Mouse (Mus musculus) splenic B cell, adult 2 months (primary cell): ENCODE results near the gene Klhdc7b.

ENCODE experiments used
- DNase-seq: peaks from one replicate; pipeline ENCODE4 v3.0.0-alpha.2; 2011; ENCODE audit warnings: low read depth, low spot score
- H3K27me3 ChIP-seq: 2 replicates; pipeline ENCODE4 v1.6.1; 2012; ENCODE audit warnings: mild to moderate bottlenecking, low read length, moderate library complexity, mixed read lengths; ENCODE audit not compliant: control insufficient read depth, poor library complexity, insufficient read depth, severe bottlenecking
- H3K36me3 ChIP-seq: 2 replicates; pipeline ENCODE4 v1.6.1; 2012; ENCODE audit warnings: mild to moderate bottlenecking, low read length, moderate library complexity, mixed read lengths; ENCODE audit not compliant: control insufficient read depth, poor library complexity, insufficient read depth, severe bottlenecking

Klhdc7b gene

DNA sequence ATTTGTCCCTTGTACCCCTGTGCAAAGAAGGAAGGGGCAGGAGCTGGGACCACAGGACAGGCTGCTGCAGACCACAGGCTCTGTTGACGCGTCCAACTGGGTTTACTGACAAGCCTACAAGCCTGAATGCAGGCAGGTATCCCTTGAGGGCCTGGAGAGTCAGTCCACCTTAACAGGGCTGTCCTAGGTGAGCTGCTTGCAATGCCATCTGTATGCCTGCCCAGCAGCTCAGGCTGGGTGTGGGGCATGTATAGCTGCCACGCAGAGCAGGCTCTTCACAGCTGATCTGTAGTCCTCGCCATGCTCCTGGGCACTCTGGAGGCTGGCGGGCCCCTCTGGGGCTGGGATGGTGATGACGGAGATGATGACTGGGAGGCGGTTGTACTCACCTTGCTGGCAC lies at the start of gene Klhdc7b:
Klhdc7b (plus strand) TSS at position 301 of the 400 bp plus-strand sequence.
- DNase-seq, result no peak
- H3K27me3 ChIP-seq, result no peaks in the 10 kb centered on the region
- no peaks in the 10 kb centered on the region for H3K36me3 ChIP-seq

DNA sequence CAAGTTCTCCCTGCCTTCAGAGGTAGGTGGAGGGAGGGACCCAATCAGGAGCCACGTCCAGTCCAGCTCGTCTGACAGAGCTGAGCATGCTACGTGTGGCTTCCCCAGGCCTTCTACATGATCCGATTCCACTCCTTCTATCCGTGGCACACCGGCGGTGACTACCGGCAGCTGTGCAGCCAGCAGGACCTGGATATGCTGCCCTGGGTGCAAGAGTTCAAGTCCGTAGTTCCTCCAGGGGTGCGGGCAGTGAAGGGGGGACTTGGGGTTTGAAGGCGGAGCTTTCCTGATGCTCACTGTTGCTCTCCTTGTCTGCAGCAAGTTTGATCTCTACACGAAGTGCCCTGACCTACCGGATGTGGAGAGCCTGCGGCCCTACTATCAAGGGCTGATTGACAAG lies 48.3 kb upstream of the Klhdc7b start:
- DNase-seq, result no peak
- no peaks in the 10 kb centered on the region for H3K36me3 ChIP-seq

DNA sequence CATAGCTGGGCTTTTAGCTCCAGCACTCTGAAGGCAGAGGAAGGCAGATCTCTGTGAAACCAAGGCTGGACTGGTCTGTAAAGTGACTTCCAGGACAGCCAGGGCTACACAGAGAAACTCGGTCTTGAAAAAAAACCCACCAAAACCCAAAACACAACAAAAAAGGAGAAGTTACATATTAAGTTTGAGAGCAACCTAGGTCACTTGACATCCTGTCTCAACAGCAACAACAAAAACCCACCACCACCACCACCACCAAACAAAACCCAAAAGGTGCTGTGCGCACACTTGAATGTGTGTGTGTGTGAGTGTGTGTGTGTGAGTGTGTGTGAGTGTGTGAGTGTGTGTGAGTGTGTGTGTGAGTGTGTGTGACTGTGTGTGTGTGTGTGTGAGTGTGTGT lies 45.0 kb upstream of the Klhdc7b start:
- H3K27me3 ChIP-seq, result no peaks in the 10 kb centered on the region
- DNase-seq, result peak; percentile 68
- H3K36me3 ChIP-seq, result no peaks in the 10 kb centered on the region

More for the DNA sequence above, 48.3 kb upstream of the Klhdc7b start:
- H3K27me3 ChIP-seq, result no peaks in the 10 kb centered on the region

DNA sequence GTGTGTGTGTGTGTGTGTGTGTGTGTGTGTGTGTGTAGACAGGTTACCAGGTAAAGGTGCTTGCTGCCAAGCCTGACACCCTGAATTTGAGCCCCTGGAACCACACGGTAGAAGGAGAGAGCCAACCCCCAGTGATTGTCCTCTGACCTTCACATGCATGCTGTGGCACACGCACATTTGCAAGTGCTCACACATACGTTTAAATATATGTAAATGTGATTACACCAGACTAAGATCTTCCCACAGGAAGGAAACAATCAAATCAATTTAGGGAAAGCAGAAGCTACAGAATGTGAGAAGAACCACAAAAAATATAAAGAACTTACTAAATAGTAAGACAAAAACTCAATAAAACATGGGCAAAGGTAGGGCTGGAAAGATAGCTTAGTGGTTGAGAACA lies 44.6 kb upstream of the Klhdc7b start:
- Histone ChIP-seq H3K36me3 (no peaks in the 10 kb centered on the region), H3K27me3 (no peaks in the 10 kb centered on the region)
- DNase-seq, result peak; percentile 41

DNA sequence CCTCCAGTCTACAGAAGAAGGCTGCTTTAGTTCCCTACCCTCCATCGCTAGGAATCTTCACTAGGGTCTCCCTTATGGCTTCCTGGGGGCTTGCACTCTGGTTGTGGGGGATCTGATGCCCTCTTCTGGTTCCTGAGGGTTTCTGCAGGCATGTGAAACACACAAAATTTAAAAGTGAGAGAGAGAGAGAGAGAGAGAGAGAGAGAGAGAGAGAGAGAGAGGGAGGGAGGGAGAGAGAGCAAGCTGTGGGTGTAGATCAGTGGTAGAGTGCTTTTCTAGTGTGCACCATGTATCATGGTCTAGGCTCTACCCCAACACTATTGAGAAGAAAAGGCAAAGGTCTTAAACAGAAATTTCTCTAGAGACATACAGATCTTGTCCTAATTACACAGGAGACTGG lies 43.0 kb upstream of the Klhdc7b start:
- DNase-seq, result no peak
- Histone ChIP-seq H3K36me3 (no peaks in the 10 kb centered on the region), H3K27me3 (no peaks in the 10 kb centered on the region)

DNA sequence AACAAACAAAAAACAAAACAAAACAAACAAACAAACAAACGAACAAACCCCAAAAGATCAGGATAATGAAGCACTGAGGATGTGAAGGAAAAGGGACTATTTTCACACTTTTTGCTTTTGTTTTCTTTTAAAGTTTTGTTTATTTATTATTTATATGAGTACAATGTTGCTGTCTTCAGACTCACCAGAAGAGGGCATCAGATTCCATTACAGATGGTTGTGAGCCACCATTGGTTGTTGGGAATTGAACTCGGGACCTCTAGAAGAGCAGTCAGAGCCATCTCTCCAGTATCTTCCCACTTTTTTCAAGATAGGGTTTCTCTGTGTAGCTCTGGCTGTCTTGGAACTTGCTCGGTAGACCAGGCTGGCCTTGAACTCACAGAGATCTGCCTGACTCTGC lies 41.4 kb upstream of the Klhdc7b start:
- peak; percentile 16 for DNase-seq
- Histone ChIP-seq H3K36me3 (no peaks in the 10 kb centered on the region), H3K27me3 (no peaks in the 10 kb centered on the region)

DNA sequence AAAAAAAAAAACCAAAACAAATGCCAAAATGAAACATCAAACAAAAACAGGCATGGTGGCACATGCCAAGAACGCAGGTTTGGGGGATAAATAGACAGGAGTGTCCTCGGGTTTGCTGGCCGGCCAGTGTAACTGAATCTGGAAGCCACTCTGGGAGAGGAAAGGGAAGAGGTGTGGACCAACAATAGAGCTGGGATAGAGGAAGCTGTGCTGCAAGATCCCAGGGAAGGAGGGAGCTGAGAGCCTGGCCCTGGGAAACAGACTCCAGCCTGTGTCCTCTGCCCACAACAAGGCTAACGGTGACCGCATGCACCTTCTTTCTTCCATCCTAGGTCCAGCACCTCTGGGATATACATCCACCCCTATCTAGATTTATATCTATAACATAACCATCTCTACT lies 34.3 kb upstream of the Klhdc7b start:
- Histone ChIP-seq H3K36me3 (peaks cover 5% of the 10 kb centered on the region), H3K27me3 (no peaks in the 10 kb centered on the region)
- DNase-seq, result no peak

DNA sequence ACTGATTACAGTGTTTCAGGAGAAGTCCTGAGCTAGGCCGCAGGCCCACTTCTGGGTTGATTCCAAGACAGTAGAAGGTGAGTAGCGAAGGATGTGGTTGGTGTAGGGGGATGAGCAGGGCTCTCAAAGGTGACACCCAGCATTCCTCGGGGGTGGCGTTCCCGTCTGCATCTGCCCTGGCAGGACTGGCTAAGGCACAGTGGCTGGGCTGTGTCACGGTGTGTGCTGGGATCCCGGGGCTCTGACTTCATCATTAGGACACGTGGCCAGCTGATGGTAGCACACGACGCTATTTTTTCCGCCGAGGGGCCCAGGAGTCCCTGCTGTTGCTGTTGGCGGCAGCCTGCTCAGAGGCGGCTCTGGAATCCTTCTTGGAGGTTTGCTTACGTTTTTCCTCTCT lies 33.4 kb upstream of the Klhdc7b start:
- DNase-seq, result no peak
- Histone ChIP-seq H3K27me3 (no peaks in the 10 kb centered on the region), H3K36me3 (peaks cover 5% of the 10 kb centered on the region)

DNA sequence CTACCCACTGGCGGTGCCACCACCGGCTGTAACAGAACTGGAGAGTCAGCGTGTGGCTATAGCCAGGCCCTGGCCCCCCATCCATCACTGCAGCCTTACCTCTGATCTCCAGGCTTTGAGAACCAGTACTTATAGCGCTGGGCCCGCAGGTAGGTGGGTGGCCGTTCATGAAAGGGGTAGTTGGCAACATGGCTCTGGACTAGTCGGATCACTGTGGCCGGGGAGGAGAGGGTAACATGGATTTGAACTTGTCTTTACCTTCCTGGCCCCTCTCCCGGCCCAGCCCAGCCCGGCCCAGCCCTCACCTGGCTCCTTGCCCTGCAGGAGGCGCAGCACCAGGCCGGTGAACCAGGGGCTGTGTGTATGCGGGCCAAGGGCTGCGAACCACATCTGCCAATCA lies 32.7 kb upstream of the Klhdc7b start:
- H3K27me3 ChIP-seq, result no peaks in the 10 kb centered on the region
- no peak for DNase-seq
- peaks cover 5% of the 10 kb centered on the region for H3K36me3 ChIP-seq

DNA sequence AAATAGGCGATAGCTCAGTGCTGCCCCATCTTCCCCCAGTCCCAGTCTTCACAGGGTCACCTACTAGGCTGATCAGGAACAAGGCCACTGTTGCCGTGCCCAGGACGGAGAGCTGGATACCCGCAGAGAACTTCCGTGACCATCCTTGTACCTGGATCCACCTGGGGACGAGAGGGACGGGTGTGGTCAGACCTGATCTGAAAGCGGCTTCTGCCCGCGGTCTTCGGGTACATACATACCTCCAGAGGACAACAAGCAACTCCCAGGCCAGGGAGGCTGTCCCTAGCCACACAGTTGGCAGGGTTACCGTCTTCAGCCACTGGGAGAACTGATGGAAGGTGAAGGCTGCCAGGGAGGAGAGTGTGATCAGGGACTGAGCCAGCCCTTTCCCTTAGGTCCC lies 31.9 kb upstream of the Klhdc7b start:
- H3K27me3 ChIP-seq, result no peaks in the 10 kb centered on the region
- peaks cover 5% of the 10 kb centered on the region for H3K36me3 ChIP-seq

DNA sequence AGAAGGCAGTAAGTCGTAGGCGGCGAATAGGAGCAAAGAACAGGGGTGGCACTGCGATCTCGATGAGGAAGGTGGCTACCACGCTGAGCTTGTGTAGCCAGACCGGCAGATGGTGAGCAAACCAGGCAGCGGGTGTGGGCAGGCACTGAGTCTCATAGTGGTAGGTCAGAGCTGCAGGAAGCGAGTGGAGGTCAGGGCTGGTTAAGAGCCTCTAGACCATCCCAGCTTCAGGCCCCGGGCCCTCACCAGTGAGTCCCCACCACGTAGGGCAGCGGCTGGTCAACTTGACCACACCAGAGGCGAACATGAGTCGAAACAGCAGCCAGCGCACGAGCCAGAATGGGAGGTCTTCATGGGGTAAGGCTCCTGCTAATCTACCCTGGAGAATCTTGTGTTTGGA lies 30.9 kb upstream of the Klhdc7b start:
- peaks cover 5% of the 10 kb centered on the region for H3K36me3 ChIP-seq
- no peak for DNase-seq
- no peaks in the 10 kb centered on the region for H3K27me3 ChIP-seq

More for the DNA sequence above, 31.9 kb upstream of the Klhdc7b start:
- DNase-seq, result no peak

DNA sequence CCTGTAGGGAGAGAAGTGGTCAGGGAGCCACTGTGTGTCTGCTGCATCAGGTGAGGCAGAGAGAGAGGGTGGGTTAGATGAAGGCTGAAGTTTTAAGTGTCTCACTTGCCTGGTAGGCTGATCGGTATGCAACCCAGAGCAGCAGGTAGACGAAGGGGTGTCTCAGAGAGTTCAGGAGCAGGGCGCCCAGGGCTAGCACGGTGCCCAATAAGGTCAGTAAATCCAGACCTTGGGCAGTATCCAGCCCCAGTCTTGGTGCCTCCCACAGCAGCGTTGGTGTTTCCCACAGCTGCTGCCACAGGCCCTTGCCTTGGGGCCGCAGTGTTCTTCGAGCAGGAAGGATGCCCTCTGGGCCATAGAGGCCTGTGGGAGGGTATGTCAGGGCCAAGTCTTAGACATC lies 30.3 kb upstream of the Klhdc7b start:
- DNase-seq, result no peak
- Histone ChIP-seq H3K27me3 (no peaks in the 10 kb centered on the region), H3K36me3 (peaks cover 5% of the 10 kb centered on the region)

DNA sequence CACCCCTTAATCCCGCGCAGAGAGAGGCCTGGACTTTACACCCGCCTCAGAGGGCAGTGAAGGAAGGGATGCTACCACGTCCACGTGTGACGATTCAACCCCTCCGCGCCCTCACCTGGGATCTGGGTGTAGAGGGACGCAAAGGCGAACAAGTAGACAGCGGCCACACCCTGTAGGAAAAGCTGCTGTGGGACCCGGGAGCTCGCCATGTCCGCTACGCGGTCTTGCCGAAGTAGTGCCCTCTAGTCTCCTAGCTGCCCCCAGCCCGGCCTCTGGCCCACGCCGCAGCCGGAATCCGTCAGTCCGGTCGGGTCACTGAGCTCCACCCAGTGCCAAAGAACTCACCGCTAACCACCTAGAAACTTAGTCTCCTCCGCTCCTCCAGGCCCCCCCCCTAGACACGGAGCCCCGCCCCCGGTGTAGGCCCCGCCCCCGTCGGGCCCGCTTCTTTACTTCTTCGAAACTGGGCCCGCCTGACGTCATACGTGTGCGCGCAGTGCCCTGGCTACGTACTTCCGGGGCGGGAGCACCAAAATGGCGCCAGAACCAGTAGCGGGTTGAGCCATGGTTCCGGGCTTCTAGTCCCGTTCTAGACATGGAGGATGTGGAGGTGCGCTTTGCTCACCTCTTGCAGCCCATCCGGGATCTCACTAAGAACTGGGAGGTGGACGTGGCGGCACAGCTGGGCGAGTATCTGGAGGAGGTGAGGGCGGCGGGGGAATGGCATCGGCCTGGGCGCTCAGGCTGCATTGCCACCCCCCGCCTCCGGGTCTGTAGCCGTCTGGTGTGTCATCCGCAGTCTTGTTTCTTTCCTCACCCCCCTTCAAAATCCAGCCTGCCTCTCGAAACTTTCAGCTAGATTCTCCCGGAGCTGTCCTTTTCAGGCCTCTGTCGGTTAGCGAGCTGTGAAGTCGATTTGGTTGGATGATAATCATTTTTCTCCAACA lies 29.2 kb upstream of the Klhdc7b start, which contains the start of the genes Lmf2 and Ncaph2:
Lmf2 (minus strand) TSS at position 419 of the 947 bp plus-strand sequence.
Ncaph2 (plus strand) TSS at position 479 of the 947 bp plus-strand sequence.
- Histone ChIP-seq H3K27me3 (no peaks in the 10 kb centered on the region), H3K36me3 (peaks cover 5% of the 10 kb centered on the region)
- DNase-seq, result peak; percentile 98

DNA sequence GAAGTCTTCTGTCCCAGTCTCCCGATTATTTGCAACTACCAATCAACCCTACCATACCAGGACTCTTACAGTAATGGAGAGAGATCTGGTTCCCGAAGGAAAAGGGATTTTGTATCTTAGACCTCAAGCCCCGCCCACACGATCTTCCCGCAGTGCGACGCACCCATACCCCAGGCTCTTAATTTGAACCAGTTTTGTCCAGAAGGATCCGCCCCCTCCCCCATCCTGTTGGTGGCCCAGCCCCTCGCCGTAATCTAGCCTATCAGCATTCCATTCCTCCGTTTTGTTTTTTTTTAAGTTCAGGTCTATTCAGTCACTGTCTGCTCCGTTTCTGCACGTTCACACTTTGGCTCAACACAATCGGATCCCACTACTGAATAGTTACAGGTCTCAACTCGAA lies 28.3 kb upstream of the Klhdc7b start:
- DNase-seq, result peak; percentile 46
- peaks cover 5% of the 10 kb centered on the region for H3K36me3 ChIP-seq
- H3K27me3 ChIP-seq, result no peaks in the 10 kb centered on the region

DNA sequence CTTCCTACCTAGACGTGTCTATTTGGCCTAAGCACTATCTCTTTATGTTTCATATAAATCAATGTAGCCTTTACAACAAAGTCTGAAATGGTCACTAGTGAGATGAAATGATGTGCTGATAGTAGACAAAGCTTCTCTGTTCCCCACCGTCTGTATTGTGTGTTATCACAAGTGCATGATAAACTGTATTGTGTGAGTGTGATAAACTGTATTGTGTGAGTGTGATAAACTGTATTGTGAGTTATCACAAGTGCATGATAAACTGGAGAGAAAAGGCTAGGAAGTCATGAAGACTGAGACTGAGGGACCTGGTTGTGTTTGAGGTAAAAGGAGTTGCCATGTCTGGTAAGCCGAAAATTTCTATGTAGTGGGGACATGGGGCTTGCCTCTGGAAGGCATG lies 25.9 kb upstream of the Klhdc7b start:
- Histone ChIP-seq H3K27me3 (no peaks in the 10 kb centered on the region), H3K36me3 (peaks cover 3% of the 10 kb centered on the region)
- no peak for DNase-seq
